Mouse (Mus musculus): ENCODE data around the gene Atg10.
A peak's percentile ranks its signal among the peaks of the same experiment; 100 is the strongest.

The Atg10 gene

GRCm38 (mm10) chr13:90995034-90995629, 228.6 kb downstream of the Atg10 start:
- DNase-seq, result no peak

GRCm38 (mm10) chr13:90993602-90994001, 230.2 kb downstream of the Atg10 start:
- DNase-seq, result peak in 1 of 2 experiments; percentile 21

GRCm38 (mm10) chr13:90992948-90993347, 230.8 kb downstream of the Atg10 start:
- DNase-seq, result no peak

GRCm38 (mm10) chr13:90988226-90988625, 235.5 kb downstream of the Atg10 start:
- no peak for DNase-seq

- DNase-seq, result no peak
Measured at GRCm38 (mm10) chr13:90985417-90985816, 238.4 kb downstream of the Atg10 start.

- no peak for DNase-seq
Measured at GRCm38 (mm10) chr13:90984073-90984472, 239.7 kb downstream of the Atg10 start.

GRCm38 (mm10) chr13:90981798-90982197, 242.0 kb downstream of the Atg10 start:
- no peak for DNase-seq

- no peak for DNase-seq
Measured at GRCm38 (mm10) chr13:90980878-90981674, 242.7 kb downstream of the Atg10 start.

- DNase-seq, result no peak
Measured at GRCm38 (mm10) chr13:90977057-90977456, 246.7 kb downstream of the Atg10 start.

GRCm38 (mm10) chr13:90973409-90973808, 250.4 kb downstream of the Atg10 start:
- no peak for DNase-seq

GRCm38 (mm10) chr13:90970259-90971017, 253.3 kb downstream of the Atg10 start:
- no peak for DNase-seq

GRCm38 (mm10) chr13:90968940-90969339, 254.8 kb downstream of the Atg10 start:
- no peak for DNase-seq

- DNase-seq, result peak; percentile 80 to 85
Measured at GRCm38 (mm10) chr13:90967422-90967821, 256.3 kb downstream of the Atg10 start.

GRCm38 (mm10) chr13:90965996-90966395, 257.8 kb downstream of the Atg10 start:
- DNase-seq, result no peak

- DNase-seq, result no peak
Measured at GRCm38 (mm10) chr13:90964511-90964910, 259.3 kb downstream of the Atg10 start.

- DNase-seq, result no peak
Measured at GRCm38 (mm10) chr13:90962836-90963760, 260.7 kb downstream of the Atg10 start.

- DNase-seq, result no peak
Measured at GRCm38 (mm10) chr13:90960591-90960990, 263.2 kb downstream of the Atg10 start.

- no peak for DNase-seq
Measured at GRCm38 (mm10) chr13:90958894-90959293, 264.9 kb downstream of the Atg10 start.

GRCm38 (mm10) chr13:90939600-90939999, 284.2 kb downstream of the Atg10 start:
- no peak for DNase-seq

- no peak for DNase-seq
Measured at GRCm38 (mm10) chr13:90939192-90939591, 284.6 kb downstream of the Atg10 start.

GRCm38 (mm10) chr13:90935852-90936251, 287.9 kb downstream of the Atg10 start:
- no peak for DNase-seq

GRCm38 (mm10) chr13:90933256-90933655, 290.5 kb downstream of the Atg10 start:
- no peak for DNase-seq

GRCm38 (mm10) chr13:90929847-90930246, 293.9 kb downstream of the Atg10 start:
- DNase-seq, result peak; percentile 29 to 74

Measured in lung, postnatal 4 days (tissue).